Mouse (Mus musculus): Measurements from ENCODE around the gene Dclre1a.

Gene Dclre1a

DNA sequence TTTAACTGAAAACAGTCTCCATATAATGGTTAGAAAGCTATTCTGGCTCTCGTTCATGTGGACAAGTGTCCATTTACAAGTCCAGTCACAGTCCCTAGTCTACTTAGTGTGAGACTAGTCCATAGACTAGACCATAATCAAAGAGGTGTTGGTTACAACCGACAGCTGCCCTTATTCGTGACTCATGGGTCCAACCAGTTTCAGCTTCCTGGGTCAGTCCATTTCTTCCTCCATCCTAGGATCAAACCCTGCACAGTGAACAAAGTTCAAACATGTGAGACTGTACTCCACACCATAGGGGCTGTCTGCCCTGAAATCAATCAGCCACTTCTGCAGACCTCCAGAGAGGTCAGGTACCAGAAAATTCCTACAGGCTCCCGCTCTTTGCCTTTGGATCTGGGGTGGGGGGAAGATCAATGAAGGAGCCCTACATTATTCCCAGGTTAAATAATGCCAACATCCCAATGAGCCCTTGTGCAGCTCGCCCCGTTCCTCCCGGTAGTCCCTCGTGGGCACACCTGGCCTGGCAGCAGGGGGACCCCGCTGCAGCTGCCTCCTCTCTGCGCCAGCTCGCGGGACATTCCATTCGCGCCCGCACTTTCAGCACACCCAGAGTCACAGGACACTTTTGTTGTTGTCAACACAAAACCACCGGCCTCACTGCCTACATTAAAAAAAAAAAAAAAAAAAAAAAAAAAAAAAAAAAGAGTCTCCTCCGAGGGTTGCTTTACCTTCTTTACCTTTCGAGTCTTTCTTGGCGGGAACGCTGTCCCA is at the start of gene Dclre1a:
TSS of gene Dclre1a (minus strand) at position 767 of the 774 bp plus-strand sequence.
- peak; percentile 67 to 68 for DNase-seq

DNA sequence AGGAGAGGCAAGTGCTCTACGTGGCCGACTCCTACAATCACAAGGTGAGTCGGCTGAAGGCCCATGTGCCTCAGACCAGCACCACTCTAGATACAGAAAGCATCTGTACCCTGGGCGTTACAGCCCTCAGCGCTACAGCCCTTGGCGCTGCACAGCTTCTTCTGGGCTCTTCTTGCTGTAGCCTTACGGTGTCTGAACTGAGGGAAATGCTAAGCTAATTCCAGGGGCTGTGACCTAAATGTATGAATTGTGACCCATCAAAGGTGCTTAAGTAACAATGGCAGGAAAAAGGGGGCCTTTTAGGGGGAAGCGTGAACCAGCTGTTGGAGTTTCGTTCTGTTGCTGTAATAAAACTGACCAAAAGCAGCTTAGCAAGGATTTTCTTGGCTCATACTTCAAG is 44.5 kb upstream of the Dclre1a start:
- no peak for DNase-seq

DNA sequence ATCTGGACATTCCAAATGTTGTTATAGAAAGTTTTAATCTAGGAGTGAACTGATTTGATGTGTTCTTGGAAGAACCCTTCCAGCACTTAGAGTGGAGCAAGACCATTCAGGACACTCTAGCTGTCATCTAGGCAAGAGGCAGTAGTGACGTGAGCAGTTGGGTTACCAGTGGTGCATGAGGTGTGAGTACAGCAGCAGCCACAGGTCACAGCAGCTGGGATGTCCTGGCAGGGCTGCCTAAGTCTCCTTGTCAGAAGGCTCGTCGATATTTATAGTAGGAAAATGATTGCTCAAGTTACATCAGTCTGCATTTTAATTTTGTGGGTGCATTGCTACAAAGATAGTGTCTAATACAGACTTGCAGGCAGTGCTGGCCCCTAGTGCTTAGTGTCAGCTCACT is 42.2 kb upstream of the Dclre1a start:
- no peak for DNase-seq

DNA sequence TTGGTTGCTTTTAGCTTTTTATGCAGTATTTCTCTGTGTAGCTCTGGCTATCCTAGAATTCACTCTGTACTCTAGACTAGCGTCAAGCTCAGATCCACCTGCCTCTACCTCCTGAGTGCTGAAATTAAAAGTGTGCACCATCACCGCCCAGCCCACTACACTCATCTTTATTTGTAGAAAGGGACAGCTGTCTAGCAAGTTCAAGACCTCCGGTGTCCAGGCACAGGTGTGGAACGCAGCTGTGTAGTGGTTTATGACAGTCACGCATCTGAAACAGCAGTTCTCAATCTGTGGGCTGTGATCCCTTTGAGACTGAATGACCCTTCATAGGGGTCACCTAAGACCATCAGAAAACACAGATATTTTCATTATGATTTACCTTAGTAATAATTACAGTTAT is 41.4 kb upstream of the Dclre1a start:
- no peak for DNase-seq

DNA sequence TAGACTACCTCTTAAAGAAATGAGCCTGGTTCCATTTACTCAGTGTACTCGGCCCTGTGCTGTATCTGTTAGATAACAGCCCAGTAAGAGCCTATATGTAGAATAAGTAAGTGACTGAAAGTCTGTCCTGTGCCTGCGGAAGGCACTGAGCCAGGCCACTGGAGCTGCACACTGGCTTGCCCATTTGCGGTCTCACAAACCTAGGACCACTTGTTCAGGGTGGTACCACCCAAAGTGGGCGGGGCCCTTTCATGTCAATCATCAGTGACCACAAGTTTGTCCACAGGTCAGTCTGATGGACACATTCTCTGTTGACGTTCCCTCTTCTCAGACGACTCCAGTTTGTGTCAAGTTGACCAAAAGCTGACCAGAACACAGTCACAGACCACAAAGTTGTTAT is 41.0 kb upstream of the Dclre1a start:
- no peak for DNase-seq

DNA sequence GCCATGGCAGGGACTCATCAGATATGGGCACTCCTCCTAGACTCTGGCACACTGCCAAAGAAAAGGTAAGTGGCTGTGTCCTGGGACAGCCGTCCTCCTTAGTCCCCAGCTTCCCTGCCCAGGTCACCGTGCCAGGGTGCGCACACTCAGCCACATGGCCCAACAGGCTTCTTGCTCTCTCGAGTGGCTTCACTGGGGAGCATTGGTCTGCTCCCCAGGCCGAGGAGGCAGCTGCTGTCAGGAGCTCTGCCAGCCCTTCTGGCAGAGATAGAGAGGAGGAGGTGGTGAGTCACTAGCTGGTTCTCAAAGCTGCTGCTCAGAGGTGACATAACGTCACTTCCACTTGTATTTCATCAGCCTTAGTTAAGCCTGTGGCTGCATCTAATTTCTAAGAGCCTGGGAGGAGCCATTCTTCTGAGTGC is 40.2 kb upstream of the Dclre1a start:
- no peak for DNase-seq

DNA sequence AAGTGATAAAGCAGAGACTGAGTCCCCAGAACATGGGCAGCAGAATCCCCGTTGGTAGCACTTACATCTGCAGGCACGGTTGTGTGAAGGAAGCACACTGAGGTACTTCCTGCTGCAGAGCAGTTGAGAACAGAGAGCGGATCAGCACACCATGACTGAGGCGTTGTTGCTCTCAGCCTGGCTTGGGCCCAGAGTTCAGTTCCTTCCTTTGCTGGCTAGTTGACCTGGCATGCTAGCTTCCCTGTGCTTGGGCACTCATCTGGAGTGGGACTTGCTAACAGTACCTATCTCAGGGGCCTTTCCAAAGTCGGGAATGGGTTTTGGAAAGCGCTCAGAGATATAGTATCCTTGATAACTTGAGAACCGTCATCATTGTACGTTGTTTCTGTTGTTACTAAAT is 38.3 kb upstream of the Dclre1a start:
- no peak for DNase-seq

DNA sequence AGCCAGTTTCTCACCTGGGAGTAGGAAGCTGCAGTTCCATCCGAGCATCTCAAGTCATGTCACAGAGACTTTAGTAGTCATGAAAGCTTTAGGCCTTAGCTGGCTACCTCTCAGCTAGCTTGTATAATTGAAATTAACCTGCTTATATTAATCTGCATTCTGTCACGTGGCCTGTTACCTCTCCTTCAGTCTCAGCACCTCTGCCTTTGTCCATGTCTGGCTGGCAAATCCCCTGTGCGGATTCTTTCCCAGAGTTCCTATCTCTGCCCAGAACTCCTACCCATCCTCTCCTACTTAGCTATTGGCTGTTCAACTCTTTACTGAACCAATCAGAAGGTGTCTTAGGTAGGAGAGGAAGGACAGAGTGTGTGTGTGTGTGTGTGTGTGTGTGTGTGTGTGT is 36.3 kb upstream of the Dclre1a start:
- DNase-seq: no peak

DNA sequence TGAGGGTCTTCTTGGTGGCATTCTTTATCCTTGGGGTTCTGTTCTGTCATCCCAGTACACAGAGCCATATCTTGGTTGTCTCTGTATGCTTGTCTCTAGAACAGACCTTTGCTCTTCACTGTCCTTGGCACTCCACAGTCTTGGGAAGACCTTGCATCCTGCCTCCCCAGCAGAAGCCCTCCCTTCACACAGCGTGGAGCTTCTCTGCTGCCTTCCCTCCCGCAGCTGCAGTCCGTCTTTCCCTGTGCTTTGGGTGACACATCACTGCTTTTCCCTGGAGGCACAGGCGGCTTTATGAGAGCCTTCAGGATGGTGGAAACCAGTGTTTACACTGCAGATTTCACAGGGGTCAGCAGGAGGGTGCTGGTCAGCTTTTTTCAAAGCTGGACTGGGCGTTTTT is 35.8 kb upstream of the Dclre1a start:
- no peak for DNase-seq

DNA sequence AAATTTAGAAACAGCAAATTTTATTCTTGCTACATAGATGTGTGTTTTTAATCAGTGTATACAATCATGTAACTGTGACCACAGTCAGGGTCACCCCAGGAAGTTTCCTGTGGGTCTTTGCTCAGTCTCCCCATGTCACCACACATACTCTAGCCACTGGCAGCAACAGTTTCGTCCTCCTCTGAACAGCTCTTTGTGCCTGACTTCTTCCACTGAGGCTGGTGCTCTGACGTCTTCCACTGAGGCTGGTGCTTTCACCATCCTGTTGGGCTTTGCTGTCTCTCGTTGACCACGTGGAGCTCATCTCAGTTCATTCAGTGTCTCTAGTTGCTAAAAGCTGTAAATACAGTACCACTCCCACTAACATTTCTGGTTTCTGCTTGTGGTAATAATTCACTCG is 34.0 kb upstream of the Dclre1a start:
- no peak for DNase-seq

DNA sequence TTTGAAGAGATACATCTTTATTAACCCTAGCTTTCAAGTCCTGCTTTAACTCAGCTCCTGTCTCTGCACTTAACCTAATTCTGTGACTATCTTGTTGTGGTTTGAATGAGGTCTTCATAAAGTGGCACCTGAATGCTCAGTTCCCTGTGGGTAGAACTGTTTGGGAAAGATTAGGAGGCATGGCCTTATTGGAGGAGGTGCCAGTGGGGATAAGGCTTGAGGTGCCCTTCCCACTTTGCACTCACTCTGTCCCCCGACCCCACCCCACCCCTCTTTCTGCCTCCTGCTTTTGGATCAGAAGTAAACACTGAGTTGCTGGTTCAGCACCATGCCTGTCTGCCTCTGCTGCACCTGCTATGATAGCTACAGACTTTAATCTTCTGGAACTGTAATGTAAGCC is 29.8 kb upstream of the Dclre1a start:
- DNase-seq: no peak

DNA sequence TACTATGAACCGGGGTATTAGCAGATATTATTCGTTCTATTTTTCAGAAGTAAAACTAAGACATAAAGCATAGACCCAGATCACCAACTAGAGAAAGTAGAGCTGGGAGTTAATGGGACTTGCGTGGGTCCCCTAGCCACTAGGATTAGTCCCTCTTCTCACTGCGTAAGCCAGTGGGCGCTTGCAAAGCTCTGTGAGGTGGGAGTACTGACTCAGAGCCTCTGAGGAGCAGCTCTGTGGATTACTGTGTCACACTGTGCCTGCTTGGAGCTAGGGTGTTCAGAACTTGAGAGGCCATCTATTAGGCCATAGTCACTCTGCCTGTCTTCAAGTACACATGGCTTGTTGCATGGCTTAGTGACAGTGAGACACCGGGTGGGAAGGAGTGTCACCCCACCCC is 25.2 kb upstream of the Dclre1a start:
- no peak for DNase-seq

DNA sequence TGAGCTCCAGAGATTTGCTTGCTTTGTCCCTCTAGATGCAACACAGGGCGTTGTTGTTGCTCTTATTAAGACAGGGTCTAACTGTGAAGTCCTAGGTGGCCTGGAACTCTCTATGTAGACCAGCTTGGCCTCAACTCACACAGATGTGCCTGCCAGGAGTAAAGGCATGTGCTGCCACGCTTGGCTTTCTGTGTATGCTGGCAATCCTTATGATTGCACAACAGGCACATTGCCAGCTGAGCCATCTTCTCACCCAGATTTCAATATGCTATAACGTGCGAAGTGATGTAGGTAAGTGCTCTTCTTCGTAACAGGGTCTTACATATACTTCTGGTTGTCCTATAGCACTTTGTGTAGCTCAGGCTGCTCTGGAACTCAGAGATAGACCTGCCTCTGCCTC is 23.9 kb upstream of the Dclre1a start:
- DNase-seq: no peak

DNA sequence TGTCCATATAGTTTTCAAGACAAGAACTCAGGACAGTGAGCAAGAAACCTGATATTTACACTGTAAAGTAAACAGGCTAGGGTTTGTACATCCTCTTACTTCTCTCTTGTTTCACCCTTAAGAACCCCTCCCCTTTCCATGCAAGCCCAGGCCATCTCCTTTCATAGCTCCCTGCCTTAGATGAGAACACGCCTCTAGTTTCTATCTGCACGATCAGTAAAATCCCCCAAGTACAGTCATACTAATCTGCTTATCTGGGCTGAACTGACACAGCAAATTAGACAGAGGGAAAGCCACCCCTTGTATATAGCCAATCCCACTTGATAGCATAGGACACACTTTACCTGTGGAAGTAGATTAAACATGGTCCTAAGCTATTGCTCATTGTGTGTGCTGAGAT is 23.2 kb upstream of the Dclre1a start:
- no peak for DNase-seq

DNA sequence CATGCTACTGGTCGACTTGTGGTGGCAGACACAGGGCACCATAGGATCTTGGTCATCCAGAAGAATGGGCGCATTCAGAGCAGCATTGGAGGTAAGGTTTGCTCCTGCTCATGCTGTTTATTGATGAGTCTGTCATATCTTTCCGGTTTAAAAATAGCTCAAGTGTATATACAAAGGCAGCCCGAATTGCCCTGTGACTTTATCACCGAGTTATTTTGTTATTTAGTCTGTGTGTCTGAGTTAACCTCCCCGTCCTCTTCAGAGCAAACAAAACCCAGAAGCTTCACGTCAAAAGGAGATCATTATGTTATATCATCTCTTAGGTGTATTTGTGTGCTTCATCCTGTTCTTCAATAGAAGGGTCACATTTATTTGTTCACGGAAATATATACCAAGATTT is 22.8 kb upstream of the Dclre1a start:
- DNase-seq: no peak

DNA sequence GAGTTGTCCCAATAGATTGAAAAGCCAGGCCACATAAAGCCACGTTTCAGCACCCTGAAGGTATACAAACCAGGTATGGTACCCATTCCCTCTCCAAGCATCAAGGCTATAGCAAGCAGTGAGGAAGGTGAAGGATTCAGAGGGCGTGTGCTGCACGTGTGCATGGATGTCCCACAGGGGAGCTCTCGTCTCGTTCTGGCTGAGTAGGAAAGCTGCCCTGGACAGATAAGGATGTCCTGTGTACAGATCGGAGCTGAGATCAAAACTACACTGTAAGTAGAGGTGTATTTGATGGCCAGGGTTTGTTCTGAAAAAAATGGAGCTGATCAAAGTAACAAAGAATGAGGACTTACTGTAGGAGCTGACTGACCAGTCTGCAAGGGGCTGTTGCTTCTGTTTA is 18.9 kb upstream of the Dclre1a start:
- DNase-seq: no peak

DNA sequence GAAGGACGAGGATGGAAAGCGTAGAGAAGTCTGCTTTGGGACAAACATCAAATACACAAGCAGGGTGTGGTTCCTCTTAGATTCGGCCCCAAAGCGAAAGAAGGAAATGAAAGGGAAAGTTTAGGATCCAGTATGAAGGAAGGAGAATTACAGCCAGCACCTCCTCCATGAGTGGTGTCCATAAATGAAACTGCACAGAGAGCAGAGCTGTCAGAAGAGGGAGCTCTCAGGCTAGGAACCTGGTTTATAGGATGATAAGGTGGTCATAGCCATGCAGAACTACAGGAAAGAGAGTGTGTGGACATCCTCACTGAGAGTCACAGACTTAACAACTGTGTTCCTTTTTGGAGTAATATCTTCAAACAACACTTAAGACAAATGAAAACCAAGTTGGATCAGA is 18.0 kb upstream of the Dclre1a start:
- peak; percentile 35 to 58 for DNase-seq

DNA sequence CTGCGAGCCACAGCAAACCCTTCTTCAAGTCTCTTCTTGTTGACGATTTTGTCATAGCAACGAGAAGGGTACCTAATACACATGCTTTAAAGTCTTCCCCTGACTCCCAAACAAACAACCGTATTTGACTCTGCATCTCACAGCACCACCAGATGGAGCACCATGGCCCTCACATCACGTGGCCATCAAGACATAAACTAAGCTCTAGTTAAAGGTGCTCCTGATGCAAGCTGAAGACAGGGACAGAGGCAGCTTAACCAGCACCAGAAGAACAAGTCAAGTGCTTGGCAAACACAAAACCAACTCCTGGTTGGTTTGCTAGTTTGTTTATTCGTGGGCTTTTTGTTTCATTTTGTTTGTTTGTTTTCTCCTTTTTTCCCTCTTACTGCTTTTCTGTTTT is 17.3 kb upstream of the Dclre1a start:
- DNase-seq: peak in 1 of 2 experiments; percentile 27

DNA sequence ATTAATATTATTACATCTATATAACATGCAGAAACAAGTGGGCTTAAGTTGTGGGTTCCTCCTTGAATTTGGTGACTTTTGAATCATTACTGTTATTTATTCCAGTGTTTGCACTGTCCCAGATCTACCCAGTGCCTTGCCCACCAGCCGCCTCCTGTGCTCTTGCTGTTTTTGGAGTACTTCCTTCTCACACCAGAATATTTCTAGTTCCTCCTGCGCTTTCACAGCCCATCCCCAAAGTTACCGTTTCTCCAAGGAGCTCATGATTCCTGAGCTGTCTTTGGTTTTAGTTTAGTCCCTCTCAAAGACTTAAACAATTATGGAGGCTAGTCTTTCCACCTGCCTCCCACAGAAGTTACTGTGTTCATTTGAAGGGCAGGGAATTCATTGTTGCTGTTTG is 15.4 kb upstream of the Dclre1a start:
- DNase-seq: no peak

DNA sequence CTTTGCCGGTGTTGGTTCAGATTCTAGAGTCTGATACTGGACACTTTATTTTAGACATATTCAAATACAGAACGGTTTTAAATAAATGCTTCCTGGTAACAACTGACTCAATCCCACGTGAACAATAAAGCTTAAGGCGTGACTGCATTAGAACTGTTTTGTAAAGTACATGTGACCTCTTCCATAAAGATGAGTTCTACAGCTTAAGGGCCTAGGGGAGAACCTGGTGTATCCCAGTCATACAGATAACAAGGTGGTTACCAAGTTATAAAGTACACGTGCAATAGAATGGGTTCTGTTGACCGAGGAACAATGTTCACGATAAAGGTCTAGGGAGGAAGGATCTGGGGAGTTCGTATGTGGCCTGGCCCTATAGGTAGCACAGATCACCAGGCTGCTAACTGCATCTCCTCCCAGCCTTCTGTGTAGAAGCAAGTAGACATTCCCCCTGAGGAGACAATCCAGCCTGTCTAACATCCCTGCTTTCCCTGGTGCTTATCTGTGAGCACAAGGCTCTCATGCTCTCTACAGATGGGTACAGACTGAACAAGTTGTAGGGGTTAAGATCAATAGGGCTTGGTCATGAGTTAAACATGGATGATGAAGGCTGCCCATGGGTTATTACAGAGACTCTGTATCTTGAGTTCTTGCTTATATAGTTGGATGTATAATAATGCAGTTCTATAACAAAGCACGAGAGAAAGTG is 14.6 kb upstream of the Dclre1a start:
- DNase-seq: no peak

DNA sequence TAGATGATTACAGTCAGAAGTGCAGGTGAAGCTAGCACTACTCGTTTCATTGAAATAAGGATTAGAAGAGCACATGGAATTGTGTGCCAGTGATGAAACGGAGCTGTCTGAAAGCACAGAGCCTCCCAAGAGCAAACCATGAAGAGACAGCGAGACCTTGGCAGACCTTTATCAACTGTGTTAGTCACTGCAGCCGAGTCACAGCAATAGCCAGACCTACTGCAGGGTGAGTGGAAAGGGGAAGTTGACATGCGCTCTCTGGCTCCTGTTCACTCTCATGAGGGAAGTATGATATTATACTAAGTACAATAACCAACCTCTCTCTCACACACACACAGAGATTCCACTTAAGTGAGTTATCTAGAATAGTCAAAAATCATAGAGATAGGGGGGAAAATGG is 8.0 kb upstream of the Dclre1a start:
- DNase-seq: no peak

DNA sequence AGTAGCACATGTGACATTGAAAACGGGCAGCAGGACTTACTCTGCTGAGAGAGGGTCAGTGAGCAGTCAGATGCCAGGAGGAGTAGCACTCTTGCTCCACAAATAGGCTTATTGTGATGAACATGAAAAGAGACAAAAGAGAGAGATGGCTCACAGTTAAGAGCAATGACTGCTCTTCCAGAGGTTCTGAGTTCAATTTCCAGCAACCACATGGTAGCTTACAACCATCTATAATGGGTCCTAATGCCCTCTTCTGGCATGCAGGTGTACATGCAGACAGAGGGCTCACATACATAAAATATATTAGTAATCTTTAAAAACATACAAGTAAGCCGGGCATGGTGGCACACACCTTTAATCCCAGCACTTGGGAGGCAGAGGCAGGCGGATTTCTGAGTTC is 5.2 kb upstream of the Dclre1a start:
- no peak for DNase-seq

DNA sequence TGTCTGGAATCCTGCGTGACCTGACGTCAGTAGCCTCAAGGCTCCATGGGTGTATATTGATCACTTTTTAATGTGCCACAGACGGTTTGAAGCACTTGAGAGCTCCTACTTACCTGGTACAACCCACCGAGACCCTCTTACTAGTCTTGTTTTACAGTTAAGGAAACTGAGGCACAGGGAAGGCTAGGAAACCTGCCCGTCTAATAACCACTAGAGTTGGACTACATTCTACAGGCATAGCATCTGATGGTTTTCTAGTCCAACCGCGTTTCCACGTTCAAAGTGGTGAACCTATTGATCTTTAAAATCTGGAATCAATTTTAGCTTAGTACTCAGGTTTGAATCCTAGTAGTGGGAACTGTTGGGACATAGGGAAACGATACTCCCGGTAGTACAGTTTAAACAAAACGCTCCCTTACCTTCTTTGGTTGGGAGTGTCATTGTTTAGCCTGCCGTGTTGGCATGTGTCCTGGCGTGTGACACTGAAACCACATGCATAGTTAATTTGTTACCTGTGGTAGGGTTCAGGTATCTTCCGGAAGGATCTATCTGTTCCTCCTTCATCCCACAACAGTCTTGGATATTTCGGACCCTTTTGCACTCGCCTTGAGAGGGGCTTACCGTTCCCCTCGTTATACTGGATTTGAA is 1.1 kb upstream of the Dclre1a start:
- DNase-seq: peak; percentile 26 to 35

Measured in kidney, adult 8-10 months (tissue).